9 mouse cellular contexts compared by ENCODE assay signal in the genomic region with DNA sequence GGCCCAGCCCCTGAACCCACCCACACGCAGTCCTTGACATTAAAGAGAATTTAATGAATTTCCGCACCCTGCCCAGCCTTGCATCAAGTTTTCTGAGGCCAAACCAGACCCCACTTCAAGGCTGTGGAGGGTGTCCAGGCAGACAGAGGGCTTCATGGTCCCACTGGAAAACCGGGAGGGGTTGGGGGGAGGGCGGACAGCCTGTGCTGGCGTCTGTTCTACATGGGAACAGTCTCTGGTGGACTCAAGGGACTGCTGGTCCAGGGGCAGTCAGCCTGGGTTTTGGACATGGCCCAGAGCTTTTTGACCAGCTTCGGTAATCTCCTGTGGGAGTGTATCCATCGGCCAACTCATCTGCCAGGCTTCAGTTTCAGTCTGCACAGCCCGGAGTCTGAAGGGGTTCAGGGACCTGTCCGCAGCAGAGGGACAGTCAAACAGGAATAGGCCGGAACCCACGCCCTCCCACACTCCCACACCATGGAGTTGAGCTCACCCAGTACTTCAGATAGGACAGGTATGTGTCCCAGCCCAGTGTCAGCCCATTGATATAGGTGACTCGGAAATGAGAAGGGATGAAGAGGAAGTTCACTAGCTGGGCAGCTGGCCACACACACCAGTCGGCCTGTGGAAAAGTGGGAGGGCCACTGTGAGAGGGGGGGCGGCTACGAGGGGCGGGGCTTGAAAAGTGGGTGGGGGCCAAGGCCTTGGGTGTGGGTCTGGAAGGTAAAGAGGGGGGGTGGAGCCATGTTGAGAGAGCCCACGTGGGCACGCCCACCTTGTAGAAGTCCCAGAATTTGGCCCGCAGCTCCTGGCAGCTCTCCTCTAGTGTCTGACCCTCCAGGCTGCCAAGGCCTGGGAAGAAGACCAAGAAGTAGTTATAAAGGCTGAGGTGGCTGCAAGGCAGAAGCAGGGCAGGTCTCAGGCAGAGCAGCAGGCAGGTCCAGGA. TPM values are rescaled to one million over a fixed set of nuclear protein-coding genes. Genes with fewer than 3 reads are reported as not detected.
DNase-seq lines count a peak whose midpoint lies in the region; ATAC-seq and TF ChIP-seq lines count a peak whose summit lies in the region.
"Had no signal": no experiment of that assay in that cellular context is flagged by ENCODE, and none has a peak within 500 bp of the region (broad histone marks: within the 10 kb centered on the region; RNA-seq: fewer than 3 reads in every experiment).

No protein-coding gene starts in this region.

- H3K9ac ChIP-seq in limb, embryonic 12.5 days (replicated peaks), result 0 out of 2 replicates have a peak overlapping the region, but pooled peaks have one; percentile 8
- no peak overlapping the region for H3K9ac ChIP-seq in hindbrain, postnatal 0 days (replicated peaks; ENCODE audit: low read length)
- no peak overlapping the region for H3K9ac ChIP-seq in midbrain, embryonic 14.5 days (replicated peaks; ENCODE audit: low read length)

- no peaks in the 10 kb centered on the region for H3K27me3 ChIP-seq in limb, embryonic 12.5 days
- 0 out of 2 replicates have a peak, but pooled peaks cover 4% of the 10 kb centered on the region for H3K27me3 ChIP-seq in limb, embryonic 10.5 days (ENCODE audit: low read depth, poor library complexity, severe bottlenecking)
- H3K27me3 ChIP-seq in hindbrain, postnatal 0 days (ENCODE audit: insufficient read depth, low read length), result no peaks in the 10 kb centered on the region
- no peaks in the 10 kb centered on the region for H3K27me3 ChIP-seq in midbrain, embryonic 14.5 days (ENCODE audit: control insufficient read depth, insufficient read depth, low read length)

- H3K27ac ChIP-seq in limb, embryonic 12.5 days, result no peak overlapping the region
- no peak overlapping the region for H3K27ac ChIP-seq in limb, embryonic 10.5 days
- H3K27ac ChIP-seq in hindbrain, postnatal 0 days, result peak overlapping the region; percentile 62; the same call in 1 of the 2 replicates
- no peak overlapping the region for H3K27ac ChIP-seq in midbrain, embryonic 14.5 days (replicated peaks; ENCODE audit: low read depth, low read length)

- TF ChIP-seq CTCF in hindbrain, postnatal 0 days (IDR thresholded peaks at IDR 0.05; ENCODE audit: low read depth), result no peak

- H3K36me3 ChIP-seq in limb, embryonic 12.5 days, result peaks cover 26% of the 10 kb centered on the region
- peaks cover 30% of the 10 kb centered on the region for H3K36me3 ChIP-seq in limb, embryonic 10.5 days
- H3K36me3 ChIP-seq in hindbrain, postnatal 0 days (ENCODE audit: insufficient read depth, low read length), result peaks cover 20% of the 10 kb centered on the region
- H3K36me3 ChIP-seq in midbrain, embryonic 14.5 days (ENCODE audit: control insufficient read depth, insufficient read depth, low read length), result peaks cover 32% of the 10 kb centered on the region

- ATAC-seq in limb, embryonic 12.5 days (ENCODE audit: insufficient number of reproducible peaks, insufficient read depth, low FRiP score, low TSS enrichment, low read depth), result no peak
- ATAC-seq in hindbrain, postnatal 0 days, result no peak
- no peak for ATAC-seq in midbrain, embryonic 14.5 days (ENCODE audit: low FRiP score, low TSS enrichment)

- no peak overlapping the region for H3K4me3 ChIP-seq in limb, embryonic 12.5 days (replicated peaks)
- no peak overlapping the region for H3K4me3 ChIP-seq in limb, embryonic 10.5 days
- H3K4me3 ChIP-seq in hindbrain, postnatal 0 days (ENCODE audit: low read length), result no peak overlapping the region
- 0 out of 2 replicates have a peak overlapping the region, but pooled peaks have one; percentile 60 for H3K4me3 ChIP-seq in midbrain, embryonic 14.5 days (replicated peaks; ENCODE audit: low read depth, low read length)

- WGBS in limb, embryonic 12.5 days, result 69% methylated on average over 19 of the region's 19 CpGs
- WGBS in limb, embryonic 10.5 days, result 75% methylated on average over 19 of the region's 19 CpGs
- 56% methylated on average over 19 of the region's 19 CpGs for WGBS in hindbrain, postnatal 0 days
- WGBS in midbrain, embryonic 14.5 days, result 72% methylated on average over 19 of the region's 19 CpGs

- H3K4me1 ChIP-seq in limb, embryonic 12.5 days (replicated peaks), result peaks cover 28% of the 10 kb centered on the region
- H3K4me1 ChIP-seq in limb, embryonic 10.5 days, result peaks cover 51% of the 10 kb centered on the region
- H3K4me1 ChIP-seq in hindbrain, postnatal 0 days (ENCODE audit: insufficient read depth, low read length), result peaks cover 18% of the 10 kb centered on the region
- H3K4me1 ChIP-seq in midbrain, embryonic 14.5 days (ENCODE audit: control insufficient read depth, insufficient read depth, low read length), result peaks cover 25% of the 10 kb centered on the region

- DNase-seq in limb, embryonic 10.5 days (ENCODE audit: low spot score), result no peak
- DNase-seq in adrenal gland, adult 18-20 months (ENCODE audit: low spot score in 2 of 2), result peak; percentile 51 to 58
- peak; percentile 74 for DNase-seq in cerebellum, adult 9-11 months
- DNase-seq in hindbrain, postnatal 0 days (ENCODE audit: low spot score), result peak; percentile 67
- DNase-seq in midbrain, embryonic 14.5 days, result no peak
- no peak for DNase-seq in natural killer cell, adult 2 months (ENCODE audit: low spot score in 2 of 2)

- H3K9me3 ChIP-seq in limb, embryonic 12.5 days, result no peaks in the 10 kb centered on the region
- H3K9me3 ChIP-seq in limb, embryonic 10.5 days (replicated peaks), result no peaks in the 10 kb centered on the region
- no peaks in the 10 kb centered on the region for H3K9me3 ChIP-seq in hindbrain, postnatal 0 days (ENCODE audit: low read length)
- H3K9me3 ChIP-seq in midbrain, embryonic 14.5 days (ENCODE audit: control insufficient read depth, low read length), result no peaks in the 10 kb centered on the region

- H3K4me2 ChIP-seq in limb, embryonic 12.5 days, result no peak overlapping the region
- peak overlapping the region; percentile 90; the same call in 1 of the 2 replicates for H3K4me2 ChIP-seq in hindbrain, postnatal 0 days (ENCODE audit: low read depth, low read length)
- H3K4me2 ChIP-seq in midbrain, embryonic 14.5 days (ENCODE audit: low read length), result no peak overlapping the region; the same call in 1 of the 2 replicates

RNA-seq across cellular contexts. Expression of gene Mpv17l2, which starts 1.9 kb away (rescaled TPM):
- polyA plus RNA-seq in limb, embryonic 12.5 days (2016; fragmentation: Nextera tagmentation; extraction: Ambion mirVana), result 25.8 and 29.0 TPM in 2 replicates
- 25.2 and 29.9 TPM in 2 replicates for polyA plus RNA-seq in limb, embryonic 10.5 days (2016; fragmentation: Nextera tagmentation; extraction: Ambion mirVana)
- total RNA-seq in adrenal gland, adult 18-20 months (2021), result 100 to 1,000 TPM in 1 of 2 experiments, 10 to 100 TPM in 1; 94.9 to 120 TPM
- 37.2 and 53.9 TPM in 2 replicates for total RNA-seq in hindbrain, postnatal 0 days (2014; rRNA removed)
- polyA plus RNA-seq in hindbrain, postnatal 0 days (2015; fragmentation: Nextera tagmentation; extraction: Ambion mirVana), result 56.1 and 63.3 TPM in 2 replicates
- 37.1 and 39.0 TPM in 2 replicates for polyA plus RNA-seq in midbrain, embryonic 14.5 days (2014; fragmentation: Nextera tagmentation; extraction: Ambion mirVana)

RNA-seq across cellular contexts. Expression of gene Rab3a, which starts 4.4 kb away (rescaled TPM):
- polyA plus RNA-seq in limb, embryonic 12.5 days (2016; fragmentation: Nextera tagmentation; extraction: Ambion mirVana), result 13.7 and 13.8 TPM in 2 replicates
- polyA plus RNA-seq in limb, embryonic 10.5 days (2016; fragmentation: Nextera tagmentation; extraction: Ambion mirVana), result 7.1 and 10.8 TPM in 2 replicates
- 10 to 100 TPM; 52.4 to 60.4 TPM for total RNA-seq in adrenal gland, adult 18-20 months (2021)
- total RNA-seq in hindbrain, postnatal 0 days (2014; rRNA removed), result 610 and 693 TPM in 2 replicates
- polyA plus RNA-seq in hindbrain, postnatal 0 days (2015; fragmentation: Nextera tagmentation; extraction: Ambion mirVana), result 693 and 724 TPM in 2 replicates
- 407 and 464 TPM in 2 replicates for polyA plus RNA-seq in midbrain, embryonic 14.5 days (2014; fragmentation: Nextera tagmentation; extraction: Ambion mirVana)

RNA-seq across cellular contexts. Expression of gene Pik3r2, which starts 17.6 kb away (rescaled TPM):
- polyA plus RNA-seq in limb, embryonic 12.5 days (2016; fragmentation: Nextera tagmentation; extraction: Ambion mirVana), result 80.2 and 80.6 TPM in 2 replicates
- 92.7 and 100 TPM in 2 replicates for polyA plus RNA-seq in limb, embryonic 10.5 days (2016; fragmentation: Nextera tagmentation; extraction: Ambion mirVana)
- total RNA-seq in adrenal gland, adult 18-20 months (2021), result 10 to 100 TPM; 30.5 to 36.5 TPM
- total RNA-seq in hindbrain, postnatal 0 days (2014; rRNA removed), result 162 and 176 TPM in 2 replicates
- 101 and 103 TPM in 2 replicates for polyA plus RNA-seq in hindbrain, postnatal 0 days (2015; fragmentation: Nextera tagmentation; extraction: Ambion mirVana)
- 79.2 and 84.7 TPM in 2 replicates for polyA plus RNA-seq in midbrain, embryonic 14.5 days (2014; fragmentation: Nextera tagmentation; extraction: Ambion mirVana)

RNA-seq across cellular contexts. Expression of gene Pde4c, which starts 35.4 kb away (rescaled TPM):
- polyA plus RNA-seq in limb, embryonic 12.5 days (2016; fragmentation: Nextera tagmentation; extraction: Ambion mirVana), result 0.24 and 0.33 TPM in 2 replicates
- 0.10 and 0.25 TPM in 2 replicates for polyA plus RNA-seq in limb, embryonic 10.5 days (2016; fragmentation: Nextera tagmentation; extraction: Ambion mirVana)
- under 1 TPM; 0.42 to 0.86 TPM for total RNA-seq in adrenal gland, adult 18-20 months (2021)
- total RNA-seq in hindbrain, postnatal 0 days (2014; rRNA removed), result 0.26 and 0.72 TPM in 2 replicates
- polyA plus RNA-seq in hindbrain, postnatal 0 days (2015; fragmentation: Nextera tagmentation; extraction: Ambion mirVana), result 0.20 and 0.31 TPM in 2 replicates
- polyA plus RNA-seq in midbrain, embryonic 14.5 days (2014; fragmentation: Nextera tagmentation; extraction: Ambion mirVana), result 0.24 TPM in 1 of 2 replicates, not detected in the other

RNA-seq across cellular contexts. Expression of gene Gm3336, which starts 40.5 kb away (rescaled TPM):
- not detected in 2 replicates for polyA plus RNA-seq in limb, embryonic 12.5 days (2016; fragmentation: Nextera tagmentation; extraction: Ambion mirVana)
- polyA plus RNA-seq in limb, embryonic 10.5 days (2016; fragmentation: Nextera tagmentation; extraction: Ambion mirVana), result not detected in 2 replicates
- total RNA-seq in adrenal gland, adult 18-20 months (2021), result under 1 TPM in 1 of 2 experiments, not detected in 1; 0.53 TPM
- total RNA-seq in hindbrain, postnatal 0 days (2014; rRNA removed), result not detected in 2 replicates
- not detected in 2 replicates for polyA plus RNA-seq in hindbrain, postnatal 0 days (2015; fragmentation: Nextera tagmentation; extraction: Ambion mirVana)
- polyA plus RNA-seq in midbrain, embryonic 14.5 days (2014; fragmentation: Nextera tagmentation; extraction: Ambion mirVana), result not detected in 2 replicates
- total RNA-seq: common myeloid progenitor, adult 5-6 weeks; left cerebral cortex, adult 8-10 months had no signal

Comparison
In these comparisons a context has a peak if more than half of its experiments do, and no peak if none do; other contexts are left out.
1. DNase-seq: peak in adrenal gland, adult 18-20 months (2 of 2), cerebellum, adult 9-11 months (single experiment) and hindbrain, postnatal 0 days (single experiment); none in limb, embryonic 10.5 days (single experiment), midbrain, embryonic 14.5 days (single experiment) and natural killer cell, adult 2 months (0 of 2).
2. RNA of gene Rab3a, which starts 4.4 kb away (polyA plus RNA-seq): 693 to 724 TPM in hindbrain, postnatal 0 days and 407 to 464 TPM in midbrain, embryonic 14.5 days; 13.7 to 13.8 TPM in limb, embryonic 12.5 days and 7.1 to 10.8 TPM in limb, embryonic 10.5 days; every median in the first group is over 10 times any median in the second.